Mouse (Mus musculus): ENCODE measurements at regions not wholly inside any gene's neighbourhood (a gene's known extent, or its start where the extent isn't known, plus 50 kb on each side); places are given as distances from the start of the nearest gene placed in this dataset.

GRCm38 (mm10) chr10:111912561-111912960 lies 59.9 kb upstream of the Krr1 start:
- DNase-seq (ENCODE audit: low spot score), result no peak
- 82% methylated on average over 6 of the region's 6 CpGs for WGBS
- no peak overlapping the region for H3K9ac ChIP-seq (replicated peaks; ENCODE audit: low read depth)

GRCm38 (mm10) chr10:111913066-111913785 lies 59.2 kb upstream of the Krr1 start:
- H3K9ac ChIP-seq (replicated peaks; ENCODE audit: low read depth), result no peak overlapping the region
- no peak overlapping the region for H3K27ac ChIP-seq (ENCODE audit: low read length)
- ATAC-seq (no peak), DNase-seq (ENCODE audit: low spot score) (no peak)
- H3K4me2 ChIP-seq (replicated peaks; ENCODE audit: low read depth, low read length), result no peak overlapping the region
- WGBS, result 87% methylated on average over 20 of the region's 20 CpGs
- TF ChIP-seq CTCF (IDR thresholded peaks at IDR 0.05) (no peak), EP300 (IDR thresholded peaks at IDR 0.05) (no peak)
- no peaks in the 10 kb centered on the region for H3K4me1 ChIP-seq (ENCODE audit: insufficient read depth, low read depth, low read length)
- no peaks in the 10 kb centered on the region for H3K36me3 ChIP-seq (ENCODE audit: insufficient read depth, low read length)
- H3K9me3 ChIP-seq (ENCODE audit: low read length), result no peaks in the 10 kb centered on the region
- no peaks in the 10 kb centered on the region for H3K27me3 ChIP-seq (replicated peaks; ENCODE audit: insufficient read depth, low read length)
- H3K4me3 ChIP-seq (ENCODE audit: low read depth, low read length), result no peak overlapping the region

More at GRCm38 (mm10) chr10:111912561-111912960, 59.9 kb upstream of the Krr1 start:
- Histone ChIP-seq H3K4me3 (ENCODE audit: low read depth, low read length) (no peak overlapping the region), H3K27ac (ENCODE audit: low read length) (no peak overlapping the region), H3K36me3 (ENCODE audit: insufficient read depth, low read length) (no peaks in the 10 kb centered on the region), H3K27me3 (replicated peaks; ENCODE audit: insufficient read depth, low read length) (no peaks in the 10 kb centered on the region), H3K9me3 (ENCODE audit: low read length) (no peaks in the 10 kb centered on the region), H3K4me2 (replicated peaks; ENCODE audit: low read depth, low read length) (no peak overlapping the region), H3K4me1 (ENCODE audit: insufficient read depth, low read depth, low read length) (no peaks in the 10 kb centered on the region)
- TF ChIP-seq CTCF (IDR thresholded peaks at IDR 0.05) (no peak), EP300 (IDR thresholded peaks at IDR 0.05) (no peak)
- ATAC-seq, result no peak

GRCm38 (mm10) chr10:111914231-111914630 lies 58.2 kb upstream of the Krr1 start:
- Histone ChIP-seq H3K4me3 (ENCODE audit: low read depth, low read length) (no peak overlapping the region), H3K4me2 (replicated peaks; ENCODE audit: low read depth, low read length) (no peak overlapping the region), H3K36me3 (ENCODE audit: insufficient read depth, low read length) (no peaks in the 10 kb centered on the region), H3K9me3 (ENCODE audit: low read length) (no peaks in the 10 kb centered on the region), H3K27ac (ENCODE audit: low read length) (no peak overlapping the region), H3K9ac (replicated peaks; ENCODE audit: low read depth) (no peak overlapping the region), H3K4me1 (ENCODE audit: insufficient read depth, low read depth, low read length) (no peaks in the 10 kb centered on the region), H3K27me3 (replicated peaks; ENCODE audit: insufficient read depth, low read length) (no peaks in the 10 kb centered on the region)
- TF ChIP-seq CTCF (IDR thresholded peaks at IDR 0.05) (no peak), EP300 (IDR thresholded peaks at IDR 0.05) (no peak)
- 85% methylated on average over 4 of the region's 4 CpGs for WGBS
- DNase-seq (ENCODE audit: low spot score), result no peak
- no peak for ATAC-seq

GRCm38 (mm10) chr10:111918071-111918507 lies 54.4 kb upstream of the Krr1 start:
- H3K4me1 ChIP-seq (ENCODE audit: insufficient read depth, low read depth, low read length), result no peaks in the 10 kb centered on the region
- WGBS, result 76% methylated on average over 3 of the region's 3 CpGs
- no peak for DNase-seq (ENCODE audit: low spot score)

GRCm38 (mm10) chr10:111919475-111919874 lies 53.0 kb upstream of the Krr1 start:
- Histone ChIP-seq H3K27ac (ENCODE audit: low read length) (no peak overlapping the region), H3K9me3 (ENCODE audit: low read length) (no peaks in the 10 kb centered on the region), H3K4me1 (ENCODE audit: insufficient read depth, low read depth, low read length) (no peaks in the 10 kb centered on the region), H3K9ac (replicated peaks; ENCODE audit: low read depth) (no peak overlapping the region), H3K36me3 (ENCODE audit: insufficient read depth, low read length) (no peaks in the 10 kb centered on the region), H3K4me2 (replicated peaks; ENCODE audit: low read depth, low read length) (no peak overlapping the region), H3K27me3 (replicated peaks; ENCODE audit: insufficient read depth, low read length) (no peaks in the 10 kb centered on the region), H3K4me3 (ENCODE audit: low read depth, low read length) (no peak overlapping the region)
- WGBS, result 78% methylated on average over 2 of the region's 2 CpGs
- no peak for ATAC-seq
- no peak for TF ChIP-seq CTCF (IDR thresholded peaks at IDR 0.05)
- TF ChIP-seq EP300 (IDR thresholded peaks at IDR 0.05), result no peak
- DNase-seq (ENCODE audit: low spot score), result no peak

More at GRCm38 (mm10) chr10:111918071-111918507, 54.4 kb upstream of the Krr1 start:
- no peak overlapping the region for H3K9ac ChIP-seq (replicated peaks; ENCODE audit: low read depth)
- H3K4me2 ChIP-seq (replicated peaks; ENCODE audit: low read depth, low read length), result no peak overlapping the region
- no peaks in the 10 kb centered on the region for H3K9me3 ChIP-seq (ENCODE audit: low read length)
- H3K27ac ChIP-seq (ENCODE audit: low read length), result no peak overlapping the region
- no peak for TF ChIP-seq EP300 (IDR thresholded peaks at IDR 0.05)
- TF ChIP-seq CTCF (IDR thresholded peaks at IDR 0.05), result no peak
- H3K36me3 ChIP-seq (ENCODE audit: insufficient read depth, low read length), result no peaks in the 10 kb centered on the region
- H3K4me3 ChIP-seq (ENCODE audit: low read depth, low read length), result no peak overlapping the region
- H3K27me3 ChIP-seq (replicated peaks; ENCODE audit: insufficient read depth, low read length), result no peaks in the 10 kb centered on the region
- no peak for ATAC-seq

GRCm38 (mm10) chr10:111921492-111921891 lies 51.0 kb upstream of the Krr1 start:
- ATAC-seq, result no peak
- Histone ChIP-seq H3K27me3 (replicated peaks; ENCODE audit: insufficient read depth, low read length) (no peaks in the 10 kb centered on the region), H3K36me3 (ENCODE audit: insufficient read depth, low read length) (no peaks in the 10 kb centered on the region), H3K4me2 (replicated peaks; ENCODE audit: low read depth, low read length) (no peak overlapping the region), H3K9ac (replicated peaks; ENCODE audit: low read depth) (no peak overlapping the region), H3K4me3 (ENCODE audit: low read depth, low read length) (no peak overlapping the region), H3K27ac (ENCODE audit: low read length) (no peak overlapping the region), H3K9me3 (ENCODE audit: low read length) (no peaks in the 10 kb centered on the region), H3K4me1 (ENCODE audit: insufficient read depth, low read depth, low read length) (no peaks in the 10 kb centered on the region)
- WGBS, result 73% methylated on average over 9 of the region's 9 CpGs
- TF ChIP-seq CTCF (IDR thresholded peaks at IDR 0.05) (no peak), EP300 (IDR thresholded peaks at IDR 0.05) (no peak)
- DNase-seq (ENCODE audit: low spot score), result no peak

Data from lung, postnatal 0 days (tissue).